Mouse (Mus musculus): ENCODE data around the gene Dirc2.

- TF ChIP-seq CTCF (IDR thresholded peaks at IDR 0.05; ENCODE audit: low read depth) (no peak), EP300 (IDR thresholded peaks at IDR 0.05; ENCODE audit: low read depth) (no peak)
Measured at GRCm38 (mm10) chr16:35703763-35704679, 65.1 kb downstream of the Dirc2 start.
